Mouse (Mus musculus): ENCODE data around the gene Fos.
"Not testable (repeated sequence)": the region's sequence is repeated elsewhere in the genome, so short reads cannot be mapped to it uniquely, and the experiment has no call there.

Gene Fos

DNA sequence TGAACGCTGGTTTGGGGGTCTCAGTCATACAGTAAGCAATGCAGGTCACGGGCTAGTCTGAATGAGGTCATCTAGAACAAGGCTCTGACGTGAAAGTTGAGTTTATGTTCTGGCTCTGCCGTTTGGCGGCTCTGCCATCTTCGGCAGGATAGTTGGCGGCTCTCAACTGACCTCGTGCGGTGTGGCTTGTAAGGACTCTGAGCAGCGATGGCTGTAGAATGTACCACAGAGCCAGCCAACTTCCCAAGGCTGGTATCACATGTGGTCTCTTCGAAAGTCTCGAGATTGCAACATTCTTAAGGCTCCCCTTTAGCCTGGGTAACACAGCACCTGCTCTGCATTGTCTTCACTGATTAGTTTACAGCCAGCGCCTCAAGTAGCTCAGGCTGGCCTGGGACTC, 43.6 kb downstream of the Fos start:
- peaks cover 6% of the 10 kb centered on the region; the same call in 1 of the 2 replicates for H3K9me3 ChIP-seq (ENCODE audit: low read length)
- H3K4me3 ChIP-seq (replicated peaks; ENCODE audit: low read length) = no peak overlapping the region
- no peak for TF ChIP-seq NANOG (IDR thresholded peaks at IDR 0.05; ENCODE audit: borderline replicate concordance, low read length)
- no peak for TF ChIP-seq CTCF (conservative IDR thresholded peaks at IDR 0.05; ENCODE audit: low read length)
- no peaks in the 10 kb centered on the region for H3K36me3 ChIP-seq (ENCODE audit: insufficient read depth, low read length)
- H3K27me3 ChIP-seq (ENCODE audit: insufficient read depth, low read length) = peaks cover 34% of the 10 kb centered on the region
- peaks cover 10% of the 10 kb centered on the region for H3K4me1 ChIP-seq (replicated peaks; ENCODE audit: low read depth, low read length)

DNA sequence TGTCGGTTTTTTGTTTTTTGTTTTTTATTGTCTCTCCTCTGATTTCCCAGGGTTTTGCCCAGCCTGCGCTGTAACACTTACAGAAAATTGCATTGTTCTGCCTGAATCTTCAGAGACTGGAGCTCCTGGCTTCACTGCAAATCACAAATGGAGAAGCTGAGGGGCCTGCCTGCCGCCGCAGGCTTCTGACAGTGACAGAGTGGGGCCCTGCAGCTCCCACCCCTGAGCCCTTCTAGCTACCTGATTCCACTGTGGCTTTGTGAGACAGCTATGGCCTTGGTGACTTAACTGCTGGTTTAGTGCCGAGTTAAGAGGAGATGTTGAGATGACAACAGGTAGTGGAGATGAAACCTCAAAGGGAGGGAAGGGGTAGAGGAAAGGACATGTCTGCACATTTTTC, 44.3 kb downstream of the Fos start:
- peaks cover 6% of the 10 kb centered on the region; the same call in 1 of the 2 replicates for H3K9me3 ChIP-seq (ENCODE audit: low read length)

DNA sequence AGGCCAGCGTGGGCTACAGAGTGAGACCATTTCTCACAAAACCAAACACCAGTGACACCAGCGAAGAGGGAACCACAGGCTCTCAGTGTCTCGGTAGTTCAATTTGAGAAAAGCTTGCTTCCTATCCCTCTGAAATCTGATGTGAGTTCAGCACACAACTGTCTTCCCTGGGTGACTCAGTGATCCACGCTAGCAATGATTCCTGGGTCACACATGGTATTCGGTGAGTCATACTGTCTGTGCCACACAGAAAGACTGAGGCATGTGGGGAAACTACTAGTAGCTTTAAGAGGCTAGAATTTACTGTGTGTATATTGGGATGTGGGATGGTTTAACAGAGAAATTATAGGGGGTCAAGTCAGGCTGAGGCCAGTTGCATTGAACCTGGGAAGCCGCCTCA, 45.9 kb downstream of the Fos start:
- peaks cover 31% of the 10 kb centered on the region for H3K4me1 ChIP-seq (replicated peaks; ENCODE audit: low read depth, low read length)
- peaks cover 31% of the 10 kb centered on the region for H3K27me3 ChIP-seq (ENCODE audit: insufficient read depth, low read length)

More for the DNA sequence above, 44.3 kb downstream of the Fos start:
- Histone ChIP-seq H3K4me1 (replicated peaks; ENCODE audit: low read depth, low read length) (peaks cover 16% of the 10 kb centered on the region), H3K36me3 (ENCODE audit: insufficient read depth, low read length) (no peaks in the 10 kb centered on the region), H3K27me3 (ENCODE audit: insufficient read depth, low read length) (peaks cover 41% of the 10 kb centered on the region), H3K4me3 (replicated peaks; ENCODE audit: low read length) (no peak overlapping the region)
- TF ChIP-seq POU5F1 (IDR thresholded peaks at IDR 0.05; ENCODE audit: borderline replicate concordance, low read length) = no peak
- TF ChIP-seq NANOG (IDR thresholded peaks at IDR 0.05; ENCODE audit: borderline replicate concordance, low read length) = no peak
- TF ChIP-seq CTCF (conservative IDR thresholded peaks at IDR 0.05; ENCODE audit: low read length) = no peak

DNA sequence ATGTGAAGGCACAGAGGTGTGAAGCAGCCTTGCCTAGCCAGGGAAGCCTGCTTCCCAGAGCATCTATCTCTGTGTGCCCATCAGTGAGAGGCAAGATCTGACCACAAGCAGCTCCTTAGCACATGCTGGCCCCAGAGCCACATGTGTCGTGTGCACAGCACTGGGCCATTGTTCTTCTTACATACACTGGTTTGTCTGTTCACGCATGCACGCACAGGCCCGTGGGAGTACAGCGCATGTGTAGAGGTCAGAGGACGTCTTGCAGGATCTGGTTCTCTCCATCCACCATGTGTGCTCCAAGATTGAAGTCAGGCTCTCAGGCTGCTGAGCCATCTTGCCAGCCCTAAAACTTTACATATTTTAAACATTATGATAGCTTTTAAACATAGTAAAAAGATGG, 47.4 kb downstream of the Fos start:
- Histone ChIP-seq H3K4me1 (replicated peaks; ENCODE audit: low read depth, low read length) (peaks cover 44% of the 10 kb centered on the region), H3K27me3 (ENCODE audit: insufficient read depth, low read length) (peaks cover 31% of the 10 kb centered on the region), H3K4me3 (replicated peaks; ENCODE audit: low read length) (no peak overlapping the region), H3K9me3 (ENCODE audit: low read length) (peaks cover 6% of the 10 kb centered on the region; the same call in 1 of the 2 replicates), H3K36me3 (ENCODE audit: insufficient read depth, low read length) (no peaks in the 10 kb centered on the region)
- TF ChIP-seq CTCF (conservative IDR thresholded peaks at IDR 0.05; ENCODE audit: low read length) (no peak), POU5F1 (IDR thresholded peaks at IDR 0.05; ENCODE audit: borderline replicate concordance, low read length) (no peak), NANOG (IDR thresholded peaks at IDR 0.05; ENCODE audit: borderline replicate concordance, low read length) (no peak)

More for the DNA sequence above, 45.9 kb downstream of the Fos start:
- Histone ChIP-seq H3K36me3 (ENCODE audit: insufficient read depth, low read length) (no peaks in the 10 kb centered on the region), H3K4me3 (replicated peaks; ENCODE audit: low read length) (no peak overlapping the region), H3K9me3 (ENCODE audit: low read length) (peaks cover 6% of the 10 kb centered on the region; the same call in 1 of the 2 replicates)
- TF ChIP-seq CTCF (conservative IDR thresholded peaks at IDR 0.05; ENCODE audit: low read length) (no peak), NANOG (IDR thresholded peaks at IDR 0.05; ENCODE audit: borderline replicate concordance, low read length) (no peak), POU5F1 (IDR thresholded peaks at IDR 0.05; ENCODE audit: borderline replicate concordance, low read length) (no peak)

DNA sequence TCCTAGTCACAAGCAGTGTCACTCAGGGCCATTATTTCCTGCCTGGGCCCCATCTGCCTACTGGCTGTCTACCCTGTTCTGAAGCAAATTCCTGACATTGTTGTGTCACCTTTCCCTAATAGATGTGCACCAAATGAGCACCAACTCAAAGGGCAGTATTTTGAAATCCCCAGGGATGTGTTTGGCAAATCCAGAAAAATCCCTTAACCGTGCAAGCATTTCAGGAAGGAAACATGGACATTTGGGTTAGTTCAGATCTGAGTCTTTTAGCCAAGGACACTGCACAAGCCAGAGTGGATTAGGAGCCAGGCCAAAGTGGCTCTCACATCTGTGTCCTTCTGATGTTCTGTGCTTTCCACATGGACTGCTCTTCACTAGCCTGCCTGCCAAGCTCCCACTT, 48.0 kb downstream of the Fos start:
- H3K36me3 ChIP-seq (ENCODE audit: insufficient read depth, low read length) = no peaks in the 10 kb centered on the region
- H3K4me3 ChIP-seq (replicated peaks; ENCODE audit: low read length) = no peak overlapping the region
- peaks cover 31% of the 10 kb centered on the region for H3K27me3 ChIP-seq (ENCODE audit: insufficient read depth, low read length)
- no peak for TF ChIP-seq CTCF (conservative IDR thresholded peaks at IDR 0.05; ENCODE audit: low read length)
- no peak for TF ChIP-seq NANOG (IDR thresholded peaks at IDR 0.05; ENCODE audit: borderline replicate concordance, low read length)
- no peak for TF ChIP-seq POU5F1 (IDR thresholded peaks at IDR 0.05; ENCODE audit: borderline replicate concordance, low read length)
- H3K4me1 ChIP-seq (replicated peaks; ENCODE audit: low read depth, low read length) = peaks cover 44% of the 10 kb centered on the region
- peaks cover 6% of the 10 kb centered on the region; the same call in 1 of the 2 replicates for H3K9me3 ChIP-seq (ENCODE audit: low read length)

DNA sequence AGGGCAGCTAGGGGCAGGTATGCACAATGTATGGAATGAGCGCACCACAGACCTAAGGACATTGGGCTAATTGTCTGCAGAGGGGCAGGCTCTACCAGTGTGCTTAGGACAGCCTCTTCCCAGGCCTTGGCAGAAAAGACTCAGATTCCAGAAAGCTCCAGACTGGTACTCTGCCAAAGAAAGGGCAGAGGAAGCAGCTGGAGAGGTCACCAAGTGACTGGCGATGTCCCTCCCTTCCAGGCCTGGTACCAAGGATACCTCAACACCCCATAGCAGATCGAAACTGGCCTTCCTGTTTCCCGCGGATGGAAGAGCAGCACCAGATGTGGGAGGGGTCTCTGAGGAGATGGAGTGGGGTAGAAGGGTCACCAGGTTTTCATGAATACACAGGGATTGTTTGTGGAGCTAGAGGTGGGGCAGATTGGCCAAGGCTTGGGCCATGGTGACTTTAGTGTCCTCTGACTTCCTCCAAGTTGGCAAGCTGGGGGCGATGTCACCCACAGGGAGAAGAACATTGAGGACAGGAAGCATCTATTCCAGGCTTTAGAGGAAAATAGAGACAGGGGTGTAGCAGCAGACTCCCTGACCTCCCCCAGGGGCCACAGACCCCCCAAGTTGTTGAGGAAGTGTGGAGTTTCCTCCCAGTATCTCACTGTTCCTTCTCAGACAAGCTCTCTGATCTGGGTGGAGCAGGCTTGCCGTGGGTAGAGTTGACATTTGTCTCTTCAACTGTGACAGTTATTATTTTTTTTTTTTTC, 49.1 kb downstream of the Fos start:
- peaks cover 27% of the 10 kb centered on the region for H3K27me3 ChIP-seq (ENCODE audit: insufficient read depth, low read length)
- no peak overlapping the region for H3K4me3 ChIP-seq (replicated peaks; ENCODE audit: low read length)
- no peaks in the 10 kb centered on the region for H3K36me3 ChIP-seq (ENCODE audit: insufficient read depth, low read length)
- peaks cover 6% of the 10 kb centered on the region; the same call in 1 of the 2 replicates for H3K9me3 ChIP-seq (ENCODE audit: low read length)
- TF ChIP-seq CTCF (conservative IDR thresholded peaks at IDR 0.05; ENCODE audit: low read length) (no peak), POU5F1 (IDR thresholded peaks at IDR 0.05; ENCODE audit: borderline replicate concordance, low read length) (no peak), NANOG (IDR thresholded peaks at IDR 0.05; ENCODE audit: borderline replicate concordance, low read length) (no peak)
- H3K4me1 ChIP-seq (replicated peaks; ENCODE audit: low read depth, low read length) = peaks cover 39% of the 10 kb centered on the region

DNA sequence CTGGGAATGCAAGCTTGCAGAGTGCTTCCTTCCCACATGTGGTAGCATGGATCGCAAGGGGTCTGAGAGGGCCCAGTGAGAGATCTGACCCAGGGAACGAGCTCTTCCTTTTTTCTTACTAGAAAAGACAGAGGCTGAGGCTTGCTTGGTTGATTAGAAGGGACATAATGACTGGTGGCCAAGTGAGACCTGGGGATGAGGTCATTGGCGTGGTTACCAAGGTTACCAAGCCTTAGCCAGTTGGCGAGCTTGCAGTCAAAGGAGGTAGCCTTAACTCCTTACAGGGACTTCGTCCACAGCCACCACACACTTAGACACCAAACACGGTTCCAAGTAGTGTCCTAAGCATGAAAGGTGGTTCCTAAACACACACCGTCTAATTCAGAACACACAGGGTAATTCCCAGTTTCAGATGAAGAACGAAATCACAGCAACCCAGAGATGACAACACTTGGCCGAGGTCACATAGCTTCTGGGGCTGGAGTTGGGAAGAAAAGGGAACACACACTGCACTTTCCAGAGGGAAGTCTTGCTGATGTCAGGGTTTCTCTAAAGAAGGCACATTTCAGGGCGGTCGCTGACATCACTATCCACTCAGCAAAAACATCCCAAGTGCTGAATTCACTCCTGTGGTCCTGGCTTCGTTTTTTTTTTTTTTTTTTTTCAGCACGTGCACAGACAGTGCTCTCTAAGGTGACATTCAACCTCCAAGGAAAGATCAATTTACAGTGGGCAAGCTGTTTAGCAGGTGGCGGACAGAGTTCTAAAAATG, 49.9 kb downstream of the Fos start:
- peaks cover 39% of the 10 kb centered on the region for H3K4me1 ChIP-seq (replicated peaks; ENCODE audit: low read depth, low read length)
- H3K9me3 ChIP-seq (ENCODE audit: low read length) = peaks cover 6% of the 10 kb centered on the region; the same call in 1 of the 2 replicates
- no peaks in the 10 kb centered on the region for H3K36me3 ChIP-seq (ENCODE audit: insufficient read depth, low read length)
- H3K4me3 ChIP-seq (replicated peaks; ENCODE audit: low read length) = no peak overlapping the region
- H3K27me3 ChIP-seq (ENCODE audit: insufficient read depth, low read length) = peaks cover 25% of the 10 kb centered on the region
- TF ChIP-seq CTCF (conservative IDR thresholded peaks at IDR 0.05; ENCODE audit: low read length) (no peak), NANOG (IDR thresholded peaks at IDR 0.05; ENCODE audit: borderline replicate concordance, low read length) (no peak), POU5F1 (IDR thresholded peaks at IDR 0.05; ENCODE audit: borderline replicate concordance, low read length) (no peak)

DNA sequence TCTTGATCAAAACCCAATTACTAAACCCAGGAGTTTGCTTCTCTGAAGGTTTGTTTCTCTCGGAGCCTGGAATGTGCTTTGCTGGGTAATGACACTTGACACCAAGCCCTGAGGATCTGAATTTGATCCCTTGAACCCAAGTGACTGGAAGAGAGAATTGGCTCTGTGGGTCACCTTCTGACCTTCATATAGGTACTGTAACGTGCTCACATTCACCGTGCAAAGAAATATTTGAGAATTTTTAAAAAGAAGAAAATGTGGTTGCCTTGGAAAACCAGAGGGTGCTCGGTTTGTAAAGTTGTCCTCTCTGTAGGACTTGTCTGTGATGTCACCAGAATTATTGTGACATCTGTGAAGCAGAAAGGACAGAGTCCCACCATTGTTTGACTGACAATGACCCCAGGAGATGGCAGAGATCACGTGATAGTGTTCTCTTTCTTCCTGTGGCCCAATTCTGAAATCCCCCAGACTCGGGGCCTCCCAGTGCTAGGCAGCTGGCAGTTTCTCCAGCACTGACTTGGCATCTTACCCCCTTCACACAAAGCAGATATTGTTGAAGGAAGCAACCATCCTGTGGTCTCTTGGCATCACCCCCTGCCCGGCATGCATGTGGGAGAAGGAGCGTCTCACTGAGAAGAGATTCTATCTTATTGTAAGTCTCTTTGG, 50.6 kb downstream of the Fos start:
- Histone ChIP-seq H3K27me3 (ENCODE audit: insufficient read depth, low read length) (peaks cover 22% of the 10 kb centered on the region), H3K36me3 (ENCODE audit: insufficient read depth, low read length) (no peaks in the 10 kb centered on the region), H3K4me3 (replicated peaks; ENCODE audit: low read length) (peak overlapping the region; percentile 32; the same call in 1 of the 2 replicates), H3K4me1 (replicated peaks; ENCODE audit: low read depth, low read length) (peaks cover 39% of the 10 kb centered on the region), H3K9me3 (ENCODE audit: low read length) (peaks cover 3% of the 10 kb centered on the region; the same call in 1 of the 2 replicates)
- TF ChIP-seq CTCF (conservative IDR thresholded peaks at IDR 0.05; ENCODE audit: low read length) = no peak
- TF ChIP-seq NANOG (IDR thresholded peaks at IDR 0.05; ENCODE audit: borderline replicate concordance, low read length) = no peak
- TF ChIP-seq POU5F1 (IDR thresholded peaks at IDR 0.05; ENCODE audit: borderline replicate concordance, low read length) = no peak

DNA sequence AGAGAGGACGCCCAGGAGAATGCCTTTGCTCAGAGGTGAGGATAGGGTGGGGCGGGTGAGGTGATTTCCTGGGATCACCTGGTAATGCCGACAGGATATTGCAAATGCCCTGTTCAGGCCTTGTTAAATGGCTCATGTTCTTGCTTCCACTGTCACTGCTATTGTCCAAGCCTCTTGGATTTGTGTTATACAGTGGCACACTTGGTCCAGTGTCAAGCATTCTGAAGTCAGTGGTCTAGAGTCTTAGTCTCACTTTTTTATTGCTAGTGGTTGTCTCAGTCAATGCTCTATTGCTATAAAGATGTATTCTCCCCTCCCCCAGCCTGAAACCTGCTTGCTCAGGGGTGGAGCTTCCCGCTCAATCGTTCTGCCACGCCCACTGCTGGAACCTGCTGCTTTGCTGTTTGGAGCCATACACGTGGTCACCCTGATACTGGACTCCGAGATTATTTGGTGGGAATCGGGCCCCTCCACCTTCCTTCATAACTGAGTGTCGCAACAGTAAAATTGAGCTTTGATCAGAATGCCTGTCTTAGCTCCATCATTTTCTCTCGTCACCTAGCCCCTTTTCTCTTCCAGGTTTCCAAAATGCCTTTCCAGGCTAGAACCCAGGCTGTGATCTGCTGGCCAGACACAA, 51.3 kb downstream of the Fos start:
- Histone ChIP-seq H3K4me3 (replicated peaks; ENCODE audit: low read length) (peak overlapping the region; percentile 32; the same call in 1 of the 2 replicates), H3K27me3 (ENCODE audit: insufficient read depth, low read length) (peaks cover 17% of the 10 kb centered on the region), H3K4me1 (replicated peaks; ENCODE audit: low read depth, low read length) (peaks cover 39% of the 10 kb centered on the region)
- not testable (repeated sequence) for H3K9me3 ChIP-seq (ENCODE audit: low read length); H3K36me3 ChIP-seq (ENCODE audit: insufficient read depth, low read length)
